Mouse (Mus musculus): ENCODE measurements at regions not wholly inside any gene's neighbourhood (a gene's known extent, or its start where the extent isn't known, plus 50 kb on each side); places are given as distances from the start of the nearest gene placed in this dataset.
A peak's percentile ranks its signal among the peaks of the same experiment; 100 is the strongest.

GRCm38 (mm10) chr16:72152920-72153319 lies 155.2 kb upstream of the Robo1 start:
- no peak for ATAC-seq (replicated peaks; ENCODE audit: insufficient number of reproducible peaks, low FRiP score, low TSS enrichment, poor library complexity, severe bottlenecking)

- ATAC-seq (replicated peaks; ENCODE audit: insufficient number of reproducible peaks, low FRiP score, low TSS enrichment, poor library complexity, severe bottlenecking): 0 out of 2 replicates have a peak, but pooled peaks have one; percentile 17
Measured at GRCm38 (mm10) chr16:72157913-72158312, 150.2 kb upstream of the Robo1 start.

- no peak for ATAC-seq (replicated peaks; ENCODE audit: insufficient number of reproducible peaks, low FRiP score, low TSS enrichment, poor library complexity, severe bottlenecking)
Measured at GRCm38 (mm10) chr16:72159411-72159810, 148.7 kb upstream of the Robo1 start.

GRCm38 (mm10) chr16:72175727-72176126 lies 132.4 kb upstream of the Robo1 start:
- no peak for ATAC-seq (replicated peaks; ENCODE audit: insufficient number of reproducible peaks, low FRiP score, low TSS enrichment, poor library complexity, severe bottlenecking)

- ATAC-seq (replicated peaks; ENCODE audit: insufficient number of reproducible peaks, low FRiP score, low TSS enrichment, poor library complexity, severe bottlenecking): no peak
Measured at GRCm38 (mm10) chr16:72194320-72194719, 113.8 kb upstream of the Robo1 start.

- ATAC-seq (replicated peaks; ENCODE audit: insufficient number of reproducible peaks, low FRiP score, low TSS enrichment, poor library complexity, severe bottlenecking): no peak
Measured at GRCm38 (mm10) chr16:72215360-72216013, 92.6 kb upstream of the Robo1 start.

GRCm38 (mm10) chr16:72218021-72218420 lies 90.1 kb upstream of the Robo1 start:
- ATAC-seq (replicated peaks; ENCODE audit: insufficient number of reproducible peaks, low FRiP score, low TSS enrichment, poor library complexity, severe bottlenecking): no peak

- ATAC-seq (replicated peaks; ENCODE audit: insufficient number of reproducible peaks, low FRiP score, low TSS enrichment, poor library complexity, severe bottlenecking): no peak
Measured at GRCm38 (mm10) chr16:72221912-72222502, 86.1 kb upstream of the Robo1 start.

- no peak for ATAC-seq (replicated peaks; ENCODE audit: insufficient number of reproducible peaks, low FRiP score, low TSS enrichment, poor library complexity, severe bottlenecking)
Measured at GRCm38 (mm10) chr16:72223860-72224259, 84.2 kb upstream of the Robo1 start.

- ATAC-seq (replicated peaks; ENCODE audit: insufficient number of reproducible peaks, low FRiP score, low TSS enrichment, poor library complexity, severe bottlenecking): no peak
Measured at GRCm38 (mm10) chr16:72225157-72225880, 82.8 kb upstream of the Robo1 start.

- ATAC-seq (replicated peaks; ENCODE audit: insufficient number of reproducible peaks, low FRiP score, low TSS enrichment, poor library complexity, severe bottlenecking): no peak
Measured at GRCm38 (mm10) chr16:72234366-72234765, 73.7 kb upstream of the Robo1 start.

GRCm38 (mm10) chr16:72239631-72240030 lies 68.5 kb upstream of the Robo1 start:
- ATAC-seq (replicated peaks; ENCODE audit: insufficient number of reproducible peaks, low FRiP score, low TSS enrichment, poor library complexity, severe bottlenecking): no peak

- ATAC-seq (replicated peaks; ENCODE audit: insufficient number of reproducible peaks, low FRiP score, low TSS enrichment, poor library complexity, severe bottlenecking): no peak
Measured at GRCm38 (mm10) chr16:72256388-72256787, 51.7 kb upstream of the Robo1 start.
